Mouse (Mus musculus): ENCODE measurements at regions not wholly inside any gene's neighbourhood (a gene's known extent, or its start where the extent isn't known, plus 50 kb on each side); places are given as distances from the start of the nearest gene placed in this dataset.

DNA sequence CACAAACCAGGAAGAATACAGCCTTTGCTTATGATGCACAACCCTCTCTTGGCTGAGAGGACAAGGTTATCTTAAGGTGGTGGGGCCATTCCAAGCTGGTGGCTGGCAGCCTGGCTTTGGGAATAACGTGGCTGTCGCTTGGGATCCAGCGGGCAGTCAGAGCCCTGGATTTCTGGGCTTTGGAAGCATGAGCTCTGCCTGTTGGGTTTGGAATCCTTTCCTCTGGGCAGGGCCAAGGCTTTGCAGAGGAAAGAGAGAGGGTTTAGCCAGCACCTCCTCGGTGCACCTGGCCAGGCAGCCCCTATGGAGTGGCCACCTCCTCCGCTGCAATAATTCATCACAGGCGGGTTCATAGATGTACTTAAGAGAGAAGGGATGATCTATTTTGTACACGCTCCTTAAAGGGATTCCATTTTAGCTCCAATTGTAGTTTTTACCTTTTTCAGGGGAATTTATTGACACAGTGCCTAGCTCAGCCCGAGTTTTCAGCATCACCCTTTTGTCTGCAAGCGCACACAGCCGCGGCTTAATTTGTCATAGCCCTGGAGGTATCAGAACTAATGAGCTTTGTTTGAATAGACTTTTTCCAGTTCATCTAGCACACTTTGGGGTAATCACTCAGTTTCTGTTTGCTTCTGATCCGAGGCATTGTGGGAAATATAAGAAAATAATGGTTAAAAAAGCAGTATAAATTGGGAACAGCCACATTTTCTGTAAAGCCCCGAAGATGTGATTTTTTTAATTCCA is 135.5 kb upstream of the Zfp507 start:
- Histone ChIP-seq H3K4me3 (ENCODE audit: control insufficient read depth in 1 of 2, insufficient read depth in 1 of 2, low read depth in 2 of 2, low read length in 2 of 2) (no peak overlapping the region), H3K36me3 (ENCODE audit: control insufficient read depth in 1 of 2, insufficient read depth in 2 of 2, low read length in 2 of 2) (no peaks in the 10 kb centered on the region), H3K79me2 (ENCODE audit: control insufficient read depth, insufficient read depth, low read length, poor library complexity) (no peaks in the 10 kb centered on the region), H3K9ac (ENCODE audit: control insufficient read depth, low read depth, low read length, poor library complexity, severe bottlenecking) (no peak overlapping the region), H3K27me3 (ENCODE audit: control insufficient read depth in 1 of 2, insufficient read depth in 2 of 2, low read length in 2 of 2) (no peaks in the 10 kb centered on the region), H3K27ac (ENCODE audit: control insufficient read depth, low read depth, low read length) (no peak overlapping the region), H3K4me1 (ENCODE audit: control insufficient read depth in 1 of 2, insufficient read depth in 2 of 2, low read length in 2 of 2) (no peaks in the 10 kb centered on the region), H3K9me3 (replicated peaks; ENCODE audit: insufficient read depth, low read length) (no peaks in the 10 kb centered on the region)
- no peak for TF ChIP-seq ZMIZ1 (IDR thresholded peaks at IDR 0.05; ENCODE audit: low read depth, low read length)
- DNase-seq (ENCODE audit: low read depth, low spot score), result no peak

DNA sequence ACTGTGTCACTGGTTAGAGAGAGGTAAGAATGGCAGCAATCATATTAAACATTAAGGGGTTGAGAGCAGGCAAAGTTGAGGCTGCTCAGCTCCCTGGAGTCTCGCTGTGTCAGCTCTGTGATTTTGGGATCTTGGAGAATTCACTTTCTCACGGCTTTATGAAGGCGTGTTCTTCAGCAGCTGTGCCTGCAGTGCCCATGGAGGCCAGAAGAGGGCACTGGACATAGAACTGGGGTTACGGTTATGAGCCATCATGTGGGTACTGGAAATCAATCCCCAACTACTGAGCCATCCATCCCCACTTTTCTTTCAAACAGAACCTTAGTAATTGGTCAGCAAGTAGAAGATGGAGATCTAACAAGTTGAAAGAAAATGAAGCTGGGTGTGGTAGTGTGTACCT is 123.9 kb upstream of the Zfp507 start:
- H3K36me3 ChIP-seq (ENCODE audit: control insufficient read depth in 1 of 2, insufficient read depth in 2 of 2, low read length in 2 of 2), result no peaks in the 10 kb centered on the region
- no peaks in the 10 kb centered on the region for H3K27me3 ChIP-seq (ENCODE audit: control insufficient read depth in 1 of 2, insufficient read depth in 2 of 2, low read length in 2 of 2)
- no peaks in the 10 kb centered on the region for H3K9me3 ChIP-seq (replicated peaks; ENCODE audit: insufficient read depth, low read length)
- H3K27ac ChIP-seq (ENCODE audit: control insufficient read depth, low read depth, low read length), result no peak overlapping the region
- DNase-seq (ENCODE audit: low read depth, low spot score), result no peak
- H3K79me2 ChIP-seq (ENCODE audit: control insufficient read depth, insufficient read depth, low read length, poor library complexity), result no peaks in the 10 kb centered on the region
- H3K4me3 ChIP-seq (ENCODE audit: control insufficient read depth in 1 of 2, insufficient read depth in 1 of 2, low read depth in 2 of 2, low read length in 2 of 2), result no peak overlapping the region
- H3K4me1 ChIP-seq (ENCODE audit: control insufficient read depth in 1 of 2, insufficient read depth in 2 of 2, low read length in 2 of 2), result no peaks in the 10 kb centered on the region
- TF ChIP-seq CTCF (IDR thresholded peaks at IDR 0.05 in 2 of 3, conservative IDR thresholded peaks at IDR 0.05 in 1 of 3; ENCODE audit: control insufficient read depth in 1 of 3, insufficient read depth in 1 of 3, low read depth in 2 of 3, low read length in 3 of 3, poor library complexity in 1 of 3, severe bottlenecking in 1 of 3) (peak in 2 of 3 experiments; percentile 17 to 19; a peak in 2 of 6 replicates), MYB (IDR thresholded peaks at IDR 0.05; ENCODE audit: low read depth, low read length) (no peak)
- H3K9ac ChIP-seq (ENCODE audit: control insufficient read depth, low read depth, low read length, poor library complexity, severe bottlenecking), result no peak overlapping the region

DNA sequence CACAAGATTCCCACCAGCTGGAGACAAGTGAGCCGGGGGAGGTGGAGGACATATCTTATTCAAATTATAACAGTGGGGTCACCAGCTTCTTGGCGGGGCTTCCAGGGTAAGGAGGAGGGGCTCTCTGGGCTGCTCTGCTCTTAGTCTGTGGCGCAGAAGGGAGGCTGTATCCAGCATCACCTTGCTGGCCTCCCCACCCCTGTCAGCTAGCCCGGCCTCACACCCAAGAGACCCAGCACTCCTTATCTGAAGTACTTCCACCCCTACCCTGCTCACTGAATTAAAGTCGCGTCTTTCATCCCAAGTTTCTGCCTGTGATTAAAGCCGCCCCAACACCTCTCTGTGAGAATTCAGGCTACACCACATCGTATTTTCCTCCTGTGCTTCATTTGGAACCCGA is 119.8 kb upstream of the Zfp507 start:
- Histone ChIP-seq H3K27me3 (ENCODE audit: control insufficient read depth in 1 of 2, insufficient read depth in 2 of 2, low read length in 2 of 2) (no peaks in the 10 kb centered on the region), H3K27ac (ENCODE audit: control insufficient read depth, low read depth, low read length) (no peak overlapping the region), H3K79me2 (ENCODE audit: control insufficient read depth, insufficient read depth, low read length, poor library complexity) (no peaks in the 10 kb centered on the region), H3K36me3 (ENCODE audit: control insufficient read depth in 1 of 2, insufficient read depth in 2 of 2, low read length in 2 of 2) (no peaks in the 10 kb centered on the region), H3K4me1 (ENCODE audit: control insufficient read depth in 1 of 2, insufficient read depth in 2 of 2, low read length in 2 of 2) (no peaks in the 10 kb centered on the region), H3K9ac (ENCODE audit: control insufficient read depth, low read depth, low read length, poor library complexity, severe bottlenecking) (no peak overlapping the region), H3K4me3 (ENCODE audit: control insufficient read depth in 1 of 2, insufficient read depth in 1 of 2, low read depth in 2 of 2, low read length in 2 of 2) (no peak overlapping the region), H3K9me3 (replicated peaks; ENCODE audit: insufficient read depth, low read length) (no peaks in the 10 kb centered on the region)
- TF ChIP-seq SMC3 (IDR thresholded peaks at IDR 0.05; ENCODE audit: low read depth, low read length) (no peak), POLR2AphosphoS5 (IDR thresholded peaks at IDR 0.05; ENCODE audit: borderline replicate concordance, low read depth, low read length) (no peak), ZMIZ1 (IDR thresholded peaks at IDR 0.05; ENCODE audit: low read depth, low read length) (no peak), ETS1 (IDR thresholded peaks at IDR 0.05; ENCODE audit: low read depth, low read length) (no peak), CHD1 (IDR thresholded peaks at IDR 0.05; ENCODE audit: low read depth, low read length) (no peak), MXI1 (IDR thresholded peaks at IDR 0.05; ENCODE audit: low read depth, low read length) (no peak), NELFE (IDR thresholded peaks at IDR 0.05; ENCODE audit: low read depth, low read length) (no peak), ZNF384 (IDR thresholded peaks at IDR 0.05; ENCODE audit: low read depth, low read length) (no peak), ZKSCAN1 (IDR thresholded peaks at IDR 0.05; ENCODE audit: low read depth, low read length) (no peak), GATA1 (IDR thresholded peaks at IDR 0.05; ENCODE audit: low read depth, low read length) (no peak)
- DNase-seq (ENCODE audit: low read depth, low spot score), result no peak
